Mouse (Mus musculus) adrenal gland, adult 8-10 months (tissue): ENCODE data around the gene Gm20388. TPM values are rescaled to one million over a fixed set of nuclear protein-coding genes. Genes with fewer than 3 reads are reported as not detected.
"Not testable (repeated sequence)": the region's sequence is repeated elsewhere in the genome, so short reads cannot be mapped to it uniquely, and the experiment has no call there.

Experiments
- DNase-seq: peaks from one replicate; pipeline ENCODE4 v3.0.0; 2022
- total RNA-seq, 4 experiments: library from RNA; stranded (reverse); gene quantifications; 2 replicates each; pipeline ENCODE4 v1.2.4; 2022

Gene Gm20388
- total RNA-seq, 4 experiments from 2014 or later: 1.7 to 16.9 (median 5.8) TPM

DNA sequence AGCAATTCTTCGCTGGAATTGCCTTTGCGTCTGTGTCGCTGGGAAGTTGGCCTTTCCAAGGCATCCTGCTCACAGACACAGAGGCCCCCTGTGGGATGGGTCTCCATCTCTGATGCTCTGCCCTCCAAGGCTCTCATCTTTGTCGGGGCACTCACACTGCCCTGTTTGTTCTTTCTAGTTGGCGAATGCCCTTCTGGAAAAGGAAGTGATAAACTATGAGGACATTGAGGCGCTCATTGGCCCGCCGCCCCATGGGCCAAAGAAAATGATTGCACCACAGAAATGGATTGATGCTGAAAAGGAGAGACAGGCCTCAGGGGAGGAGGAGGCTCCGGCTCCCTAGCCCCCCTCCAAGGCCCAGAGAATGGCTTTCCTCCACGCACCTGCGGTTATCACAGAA, 3186.6 kb downstream of the Gm20388 start:
- DNase-seq: no peak

DNA sequence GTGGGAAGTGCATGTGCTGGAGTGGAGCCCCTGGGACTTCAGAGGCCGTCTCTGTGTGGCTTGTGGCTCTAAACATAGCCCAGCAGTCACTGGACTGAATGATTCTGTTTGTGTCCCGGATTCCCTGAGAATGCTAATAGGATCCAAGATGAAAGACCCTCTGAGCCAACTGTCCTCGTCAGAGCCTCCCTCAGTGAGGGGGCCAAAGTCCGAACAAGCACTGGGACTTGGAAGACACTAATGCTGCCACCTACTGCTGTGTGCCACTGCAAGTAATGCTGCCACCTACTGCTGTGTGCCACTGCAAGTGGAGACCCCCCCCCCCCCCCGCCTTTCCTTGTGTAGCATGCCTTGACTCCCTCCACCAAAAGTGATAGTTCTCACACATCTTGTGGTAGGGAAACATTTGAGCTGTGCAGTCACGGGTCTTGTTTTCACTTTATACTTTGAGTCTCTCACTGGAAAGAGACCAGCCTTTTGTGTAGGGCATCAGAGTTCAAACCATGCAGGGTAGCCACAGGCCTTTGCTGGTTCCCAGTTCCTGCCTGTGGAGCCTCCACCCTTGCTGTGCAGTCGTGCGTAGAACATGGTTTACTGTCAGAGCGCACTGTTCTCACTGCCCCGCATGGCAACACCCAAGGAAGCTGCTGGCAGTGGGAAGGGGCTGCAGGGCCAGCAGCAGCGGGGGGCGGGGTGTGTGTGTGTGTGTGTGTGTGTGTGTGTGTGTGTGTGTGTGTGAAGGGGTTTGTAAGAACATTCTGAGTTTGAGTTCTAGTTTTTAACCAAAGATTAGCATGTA, 3187.3 kb downstream of the Gm20388 start:
- no peak for DNase-seq

DNA sequence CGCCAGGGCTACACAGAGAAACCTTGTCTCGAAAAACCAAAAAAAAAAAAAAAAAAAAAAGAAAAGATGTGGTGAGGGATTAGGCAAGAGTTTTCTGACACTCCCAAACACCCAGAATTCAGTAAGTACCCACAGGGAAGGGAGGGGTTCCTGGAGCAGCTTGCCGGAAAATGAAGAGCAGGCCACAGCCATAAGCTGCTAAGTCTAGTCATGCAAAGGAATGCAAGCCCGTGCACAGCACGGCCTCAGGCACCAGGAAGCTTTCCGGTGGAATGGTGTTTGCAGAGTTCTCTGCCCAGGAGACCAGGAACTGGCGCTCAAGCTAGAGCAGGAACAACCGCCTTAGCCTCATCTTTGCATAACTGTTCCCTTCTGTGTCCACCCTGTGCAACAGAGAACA, 3189.6 kb downstream of the Gm20388 start:
- no peak for DNase-seq

DNA sequence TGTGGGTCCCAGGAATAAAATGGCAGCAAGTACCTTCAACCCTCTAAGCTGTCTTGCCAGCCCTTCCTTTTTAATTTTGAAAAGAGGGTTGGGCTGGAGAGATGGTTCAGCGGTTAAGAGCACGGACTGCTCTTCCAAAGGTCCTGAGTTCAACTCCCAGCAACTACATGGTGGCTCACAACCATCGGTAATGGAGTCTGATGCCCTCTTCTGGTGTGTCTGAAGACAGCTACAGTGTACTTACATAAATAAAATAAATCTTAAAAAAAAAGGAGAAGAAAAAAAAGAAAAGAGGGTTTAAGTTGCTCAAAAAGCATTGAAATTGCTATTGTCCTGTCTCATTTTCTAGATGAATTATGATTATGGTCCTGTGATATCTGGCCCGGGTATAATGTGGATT, 3190.6 kb downstream of the Gm20388 start:
- no peak for DNase-seq

DNA sequence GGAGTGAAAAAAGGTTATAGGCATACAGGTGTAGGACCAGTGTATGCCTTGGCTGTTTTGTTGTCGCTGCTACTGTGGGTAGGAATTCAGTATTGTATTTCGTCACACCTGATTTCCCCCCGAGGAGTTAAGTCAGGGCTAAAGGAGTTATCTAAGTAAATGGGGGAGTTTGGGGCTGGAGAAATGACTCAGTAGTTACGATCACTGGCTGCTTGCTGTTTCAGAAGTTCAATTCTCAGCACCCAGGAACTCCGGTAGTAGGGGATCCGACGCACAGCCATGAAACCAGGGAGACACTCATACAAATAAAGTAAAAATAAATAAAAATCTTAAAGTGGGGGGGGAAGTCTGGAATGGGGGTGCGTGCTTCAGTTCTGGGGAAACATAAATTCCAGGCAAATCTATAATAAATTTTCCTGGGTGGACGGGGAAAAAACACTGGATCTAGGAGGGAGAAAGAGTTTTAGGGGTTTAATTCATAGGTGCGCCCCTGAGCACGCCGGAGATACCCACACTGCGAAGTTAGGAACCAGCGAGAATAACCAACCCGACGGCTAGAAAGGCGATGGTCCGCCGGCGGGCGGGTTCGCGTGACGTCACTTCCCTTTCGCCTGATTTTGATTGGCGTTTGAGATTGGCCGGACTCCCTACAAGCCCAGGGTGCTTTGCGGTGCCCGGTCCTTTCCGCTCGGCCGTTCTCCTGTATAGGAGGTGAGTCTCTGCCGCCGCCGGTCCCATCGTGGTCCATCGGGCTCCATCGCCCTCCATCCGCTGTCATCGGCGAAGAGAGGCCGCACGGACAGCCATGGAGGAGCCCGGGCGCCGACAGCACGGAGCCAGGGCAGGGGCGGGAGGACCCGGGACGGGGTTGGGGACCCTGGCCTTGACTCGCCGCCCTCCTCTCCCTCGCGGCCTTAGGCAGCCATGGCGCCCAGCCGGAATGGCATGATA, 3191.4 kb downstream of the Gm20388 start, which contains the start of gene Rpl13:
TSS of gene Rpl13 (plus strand) at position 616 of the 951 bp plus-strand sequence.
- peak; percentile 96 for DNase-seq

DNA sequence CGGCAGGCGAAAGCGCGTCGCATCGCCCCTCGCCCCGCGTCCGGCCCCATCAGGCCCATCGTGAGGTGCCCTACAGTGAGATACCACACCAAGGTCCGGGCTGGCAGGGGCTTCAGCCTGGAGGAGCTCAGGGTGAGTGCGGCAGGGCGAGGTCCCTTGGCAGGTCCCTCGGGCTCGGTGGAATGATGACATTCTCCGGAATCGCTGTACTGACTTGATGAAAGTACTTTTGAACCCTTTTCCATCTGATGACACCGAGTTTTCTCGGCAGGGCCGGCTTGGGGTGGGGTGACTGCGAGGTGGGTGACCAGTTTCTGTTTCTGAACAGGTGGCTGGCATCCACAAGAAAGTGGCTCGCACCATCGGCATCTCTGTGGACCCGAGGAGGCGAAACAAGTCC, 3192.2 kb downstream of the Gm20388 start:
- DNase-seq: not testable (repeated sequence)

DNA sequence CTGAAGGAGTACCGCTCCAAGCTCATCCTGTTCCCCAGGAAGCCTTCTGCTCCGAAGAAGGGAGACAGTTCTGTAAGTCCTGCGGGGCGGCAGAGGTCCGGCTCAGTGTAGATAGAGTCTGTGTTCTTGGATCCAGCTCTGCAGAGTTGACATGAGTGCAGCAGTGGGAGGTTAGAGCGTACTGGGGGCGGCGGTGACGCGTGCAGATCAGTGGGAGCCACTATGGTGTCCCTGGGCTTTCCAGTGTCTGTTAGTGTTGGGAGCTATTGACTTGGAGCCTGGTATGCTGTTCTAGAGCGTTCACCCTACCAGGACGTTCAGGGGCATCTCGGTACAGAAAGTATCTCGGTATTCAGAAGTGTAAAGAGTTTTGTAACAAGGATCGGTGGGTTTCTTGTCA, 3192.6 kb downstream of the Gm20388 start:
- DNase-seq: no peak

DNA sequence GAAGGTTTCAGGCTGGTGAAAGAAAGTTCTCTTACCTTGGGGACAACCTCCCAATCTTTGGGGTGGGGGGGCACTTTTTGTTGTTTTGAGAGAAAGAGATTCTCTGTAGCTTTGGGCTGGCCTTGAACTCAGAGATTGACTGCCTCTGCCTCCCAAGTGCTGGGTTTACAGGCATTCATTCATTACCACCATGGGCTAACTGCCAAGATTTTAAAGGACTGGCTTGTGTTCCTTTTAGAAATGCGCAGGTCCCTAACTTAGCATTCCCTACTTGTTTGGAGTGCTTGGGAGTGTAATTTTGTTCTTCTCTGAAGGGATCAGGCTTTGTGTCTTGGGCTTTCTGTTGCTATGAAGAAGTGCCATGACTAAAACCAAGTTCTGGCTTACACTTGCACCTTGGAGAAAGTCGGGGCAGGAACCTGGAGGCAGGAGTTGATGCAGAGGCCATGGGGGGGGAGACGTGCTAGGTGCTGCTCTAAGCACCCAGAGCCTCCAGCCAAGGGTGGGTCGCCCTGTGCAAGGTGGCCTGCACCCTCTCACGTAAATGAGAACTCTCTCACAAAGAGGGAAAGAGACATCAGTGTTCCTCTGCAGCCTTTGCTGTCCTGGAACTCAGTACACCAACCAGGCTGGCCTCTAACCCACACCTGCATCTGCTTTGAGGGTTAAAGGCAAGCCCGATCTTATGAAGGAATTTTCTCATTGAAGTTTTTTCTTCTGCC, 3193.6 kb downstream of the Gm20388 start:
- DNase-seq: no peak

DNA sequence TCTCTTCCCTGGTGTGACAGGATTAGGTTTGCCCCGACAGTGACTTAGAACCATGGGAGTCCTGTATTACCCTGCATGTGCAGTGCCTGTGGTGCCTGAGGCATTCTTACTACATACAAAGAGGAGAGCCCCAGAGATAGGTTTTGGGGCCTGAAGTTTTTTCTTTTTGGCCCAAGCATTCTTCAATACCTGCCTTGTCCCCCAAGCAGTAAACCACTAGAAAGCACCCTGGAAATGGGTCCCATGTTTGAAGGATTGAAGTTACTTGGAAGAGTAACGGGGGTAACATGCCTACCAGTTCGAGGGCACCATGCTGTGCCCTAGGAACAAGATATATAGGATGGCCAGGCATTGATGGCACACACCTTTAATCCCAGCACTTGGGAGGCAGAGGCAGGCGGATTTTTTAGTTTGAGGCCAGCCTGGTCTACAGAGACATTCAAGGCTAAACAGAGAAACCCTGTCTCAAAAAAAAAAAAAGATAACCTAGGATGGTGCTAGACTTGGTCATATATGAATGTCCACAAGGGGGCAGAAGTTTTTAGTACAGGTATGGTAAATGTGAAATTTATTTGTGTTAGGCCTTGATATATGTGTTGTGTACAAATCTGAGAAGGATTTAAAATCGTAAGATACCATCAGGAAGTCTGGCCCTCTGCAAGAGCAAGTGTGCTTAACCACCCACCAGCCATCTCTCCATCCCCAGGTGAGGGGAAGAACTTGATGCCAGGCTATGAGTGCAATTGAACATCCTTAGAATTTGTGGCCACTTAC, 3195.1 kb downstream of the Gm20388 start:
- no peak for DNase-seq

DNA sequence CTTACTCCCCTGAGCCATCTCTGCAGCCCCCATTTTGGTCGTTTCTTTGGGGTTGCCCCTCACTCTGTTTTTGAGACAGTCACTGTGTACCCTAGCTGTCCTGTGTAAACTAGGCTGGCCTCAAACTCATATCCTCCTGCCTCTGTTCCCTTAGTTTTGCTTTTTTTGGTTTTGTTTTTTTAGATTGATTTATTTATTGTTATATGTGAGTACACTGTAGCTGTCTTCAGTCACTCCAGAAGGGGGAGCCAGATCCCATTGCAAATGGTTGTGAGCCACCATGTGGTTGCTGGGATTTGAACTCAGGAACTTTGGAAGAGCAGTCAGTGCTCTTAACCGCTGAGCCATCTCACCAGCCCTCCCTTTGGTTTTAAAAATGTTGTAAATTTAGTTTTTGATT, 3195.9 kb downstream of the Gm20388 start:
- DNase-seq: no peak

DNA sequence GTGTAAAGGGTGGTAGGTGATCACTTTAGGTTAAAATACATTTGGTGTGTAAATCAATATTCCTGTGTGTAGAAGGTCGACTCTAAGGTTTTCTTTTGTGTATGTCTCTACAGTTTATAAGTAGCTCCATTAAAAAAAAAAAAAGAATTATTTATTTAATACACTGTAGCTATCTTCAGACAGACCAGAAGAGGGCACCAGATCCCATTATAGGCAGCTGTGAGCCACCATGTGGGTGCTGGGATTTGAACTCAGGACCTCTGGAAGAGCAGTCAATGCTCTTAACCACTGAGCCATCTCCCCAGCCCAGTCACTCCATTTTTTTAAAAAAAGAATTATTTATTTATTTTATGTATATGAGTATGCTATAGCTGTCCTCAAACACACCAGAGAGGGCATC, 3197.4 kb downstream of the Gm20388 start:
- DNase-seq: no peak

DNA sequence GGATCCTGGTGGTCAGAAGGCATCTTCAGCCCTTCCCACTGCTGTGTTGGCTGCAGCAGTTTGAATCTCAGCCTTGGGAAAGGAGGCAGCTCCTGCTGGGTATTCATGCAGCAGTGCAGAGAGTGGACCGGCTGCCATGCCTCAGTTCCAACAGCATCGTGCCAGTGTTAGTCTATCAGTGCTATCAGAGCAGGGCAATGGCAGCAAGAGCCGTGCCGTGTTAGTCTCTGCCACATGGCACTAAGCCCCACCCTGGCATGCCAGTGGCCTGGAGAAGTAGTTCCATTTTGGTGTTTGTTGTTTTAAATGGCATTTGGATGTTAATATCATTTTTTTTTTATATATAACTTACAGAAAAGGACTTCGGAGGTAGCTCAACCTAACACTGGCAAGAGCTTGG, 3198.3 kb downstream of the Gm20388 start:
- no peak for DNase-seq

DNA sequence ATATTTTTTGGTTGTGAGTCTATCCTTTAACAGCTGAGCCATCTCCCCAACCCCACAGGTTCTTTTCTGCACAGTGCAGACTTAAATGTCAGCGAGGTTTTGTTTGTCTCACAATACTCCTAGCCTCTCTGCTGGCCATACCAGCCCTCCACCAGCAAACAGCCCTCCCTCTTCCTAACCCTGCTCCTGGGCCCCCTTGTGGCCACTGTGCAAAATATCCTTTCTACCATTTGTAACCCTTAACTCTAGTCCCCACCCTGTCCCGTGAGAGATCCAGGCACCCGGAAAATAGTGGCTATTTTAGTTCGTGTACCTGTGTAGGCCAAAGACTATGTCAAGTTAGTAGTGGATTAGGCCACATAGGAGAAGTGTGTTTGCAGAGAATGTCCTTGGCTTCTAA, 3200.0 kb downstream of the Gm20388 start:
- DNase-seq: no peak

DNA sequence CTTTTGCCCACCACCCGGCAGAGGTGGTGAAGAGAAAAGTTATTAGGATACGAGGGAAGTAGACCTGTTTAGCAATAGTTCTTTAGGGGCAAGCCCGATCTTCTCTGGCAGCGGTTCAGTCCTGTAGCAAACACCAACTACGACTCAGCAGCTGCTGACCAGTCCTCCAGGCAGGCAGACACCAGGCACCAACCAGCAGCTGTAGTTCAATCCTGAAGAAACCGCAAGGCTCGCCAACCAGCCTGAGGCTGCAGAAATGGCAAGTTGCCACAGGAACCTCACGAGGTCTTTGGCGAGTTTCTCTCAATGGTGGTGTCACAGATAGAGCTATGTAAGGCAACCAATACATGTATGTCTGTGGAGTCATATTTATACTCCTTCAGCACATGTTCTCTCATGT, 3202.3 kb downstream of the Gm20388 start:
- no peak for DNase-seq

DNA sequence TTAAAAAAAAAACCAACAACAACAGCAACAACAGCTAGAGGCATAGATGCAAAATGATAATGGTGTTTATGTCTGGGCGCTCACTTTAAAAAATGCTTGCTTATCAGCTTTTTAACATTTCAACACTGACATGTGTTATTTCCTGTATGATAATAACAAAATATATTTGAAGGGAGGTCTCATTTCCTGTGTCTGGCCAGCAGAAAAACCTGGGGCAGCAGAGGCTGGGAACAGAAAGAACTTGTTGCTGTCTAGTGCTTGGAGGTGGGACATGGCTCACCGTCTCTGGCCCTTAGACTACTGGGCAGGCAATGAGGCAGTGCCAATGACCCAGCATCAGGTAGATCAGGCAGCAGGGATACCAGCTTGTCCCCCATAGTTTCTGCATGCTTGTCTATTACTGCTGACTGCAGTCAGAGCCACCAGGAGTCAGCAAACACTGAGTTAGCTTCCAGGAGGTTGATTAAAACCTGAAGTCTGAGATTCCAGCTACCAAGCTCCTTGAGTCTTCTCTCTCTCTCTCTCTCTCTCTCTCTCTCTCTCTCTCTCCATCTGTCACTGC, 3203.3 kb downstream of the Gm20388 start:
- no peak for DNase-seq

DNA sequence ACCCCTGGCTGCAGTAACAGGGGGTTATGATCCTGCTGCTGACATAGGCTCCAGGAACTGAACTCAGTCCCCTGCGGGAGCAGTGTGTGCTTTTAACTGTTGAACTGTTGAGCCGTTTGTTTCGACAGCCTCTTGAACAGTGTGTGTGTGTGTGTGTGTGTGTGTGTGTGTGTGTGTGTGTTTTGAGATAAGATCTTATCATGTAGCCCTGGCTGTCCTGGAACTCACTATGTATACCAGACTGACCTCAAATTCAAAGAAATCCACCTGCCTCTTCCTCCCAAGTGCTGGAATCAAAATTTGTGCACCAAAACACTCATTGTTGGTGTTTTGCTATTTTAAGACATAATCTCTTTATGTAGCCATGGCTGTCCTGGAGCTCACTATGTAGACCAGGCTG, 3204.0 kb downstream of the Gm20388 start:
- DNase-seq: no peak

DNA sequence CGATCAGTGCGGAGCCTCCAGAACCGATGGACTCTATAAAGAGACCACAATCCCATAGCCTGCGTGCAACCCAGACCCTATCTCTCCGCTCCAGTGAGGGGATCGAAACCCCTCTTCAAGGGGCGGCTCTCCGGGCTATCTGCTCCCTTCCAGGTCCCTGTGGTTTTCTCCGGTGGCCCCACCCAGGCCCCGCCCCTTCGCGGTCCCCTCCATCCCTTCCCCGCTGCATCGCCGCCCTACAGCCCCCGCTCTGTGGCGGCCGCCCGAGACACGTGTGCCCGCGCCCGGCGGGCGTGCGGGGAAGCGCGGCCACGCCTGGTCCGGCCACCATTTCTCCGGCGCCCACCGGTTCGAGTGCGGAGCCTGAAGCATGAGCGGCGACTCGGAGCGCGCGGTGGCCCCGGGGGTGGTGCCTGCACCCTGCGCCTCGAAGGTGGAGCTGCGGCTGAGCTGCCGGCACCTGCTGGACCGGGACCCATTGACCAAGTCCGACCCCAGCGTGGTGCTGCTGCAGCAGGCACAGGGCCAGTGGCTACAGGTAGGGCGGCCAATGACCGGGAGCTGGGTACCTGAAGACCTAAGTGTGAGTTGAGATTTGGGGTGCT, 3206.6 kb downstream of the Gm20388 start, which contains the start of gene Cpne7:
TSS of gene Cpne7 (plus strand) at position 248 of the 605 bp plus-strand sequence.
- DNase-seq: no peak

DNA sequence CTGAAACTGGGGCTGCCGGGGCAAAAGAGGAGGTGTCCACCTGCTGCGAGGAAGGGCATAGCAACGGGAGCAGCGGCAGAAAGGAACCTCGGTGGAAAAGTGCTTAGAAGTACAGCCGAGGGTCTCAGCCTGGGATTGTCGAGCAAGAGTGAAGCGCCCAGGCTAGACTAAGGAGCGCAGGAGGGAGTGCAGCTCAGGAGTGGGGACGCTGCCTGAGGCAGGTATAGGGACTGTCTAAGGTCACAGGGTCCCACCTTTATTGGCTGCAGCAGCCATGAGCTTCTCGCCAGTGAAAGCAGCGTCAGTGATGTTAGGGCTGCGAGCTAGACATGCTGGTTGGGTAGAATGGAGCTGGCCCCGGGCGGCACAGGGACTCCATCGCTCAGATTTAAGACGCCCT, 3207.1 kb downstream of the Gm20388 start:
- no peak for DNase-seq

DNA sequence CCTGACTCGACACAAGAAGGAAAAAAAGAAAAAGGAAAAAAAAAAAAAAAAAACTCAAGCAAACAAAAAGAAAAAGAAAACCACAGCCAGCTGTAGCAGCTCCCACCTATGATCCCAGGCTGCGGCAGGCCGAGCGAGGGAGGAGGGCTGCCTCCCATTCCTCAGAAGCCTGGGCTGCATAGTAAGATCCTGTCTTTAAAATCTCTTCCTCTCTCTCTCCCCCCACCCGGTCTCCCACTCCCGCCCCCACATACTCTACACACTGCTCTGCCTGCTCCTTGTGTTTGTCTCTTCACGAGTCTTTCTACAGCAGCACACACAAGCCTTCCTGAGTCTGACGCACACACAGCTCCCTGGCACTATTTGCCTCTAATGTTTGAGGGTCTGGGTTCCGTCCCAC, 3211.4 kb downstream of the Gm20388 start:
- DNase-seq: no peak

DNA sequence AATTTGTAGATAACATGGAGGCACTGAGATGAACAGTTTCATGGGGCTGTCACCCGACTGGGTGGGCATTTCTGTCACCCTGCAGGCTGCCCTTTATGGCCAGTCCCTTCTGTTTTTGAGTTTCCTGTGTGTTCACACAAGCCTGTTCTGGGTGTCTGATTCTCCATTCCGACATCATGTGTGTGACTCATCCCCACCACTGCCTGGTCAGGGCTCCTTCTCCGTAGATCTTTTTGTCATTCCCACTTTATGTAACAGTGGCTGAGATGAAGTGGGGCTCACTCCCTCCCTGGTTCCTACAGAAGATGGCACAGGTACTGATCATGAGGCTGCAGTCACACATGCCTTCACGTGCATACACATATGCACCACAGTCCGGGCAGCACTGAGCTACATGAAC, 3212.0 kb downstream of the Gm20388 start:
- no peak for DNase-seq

DNA sequence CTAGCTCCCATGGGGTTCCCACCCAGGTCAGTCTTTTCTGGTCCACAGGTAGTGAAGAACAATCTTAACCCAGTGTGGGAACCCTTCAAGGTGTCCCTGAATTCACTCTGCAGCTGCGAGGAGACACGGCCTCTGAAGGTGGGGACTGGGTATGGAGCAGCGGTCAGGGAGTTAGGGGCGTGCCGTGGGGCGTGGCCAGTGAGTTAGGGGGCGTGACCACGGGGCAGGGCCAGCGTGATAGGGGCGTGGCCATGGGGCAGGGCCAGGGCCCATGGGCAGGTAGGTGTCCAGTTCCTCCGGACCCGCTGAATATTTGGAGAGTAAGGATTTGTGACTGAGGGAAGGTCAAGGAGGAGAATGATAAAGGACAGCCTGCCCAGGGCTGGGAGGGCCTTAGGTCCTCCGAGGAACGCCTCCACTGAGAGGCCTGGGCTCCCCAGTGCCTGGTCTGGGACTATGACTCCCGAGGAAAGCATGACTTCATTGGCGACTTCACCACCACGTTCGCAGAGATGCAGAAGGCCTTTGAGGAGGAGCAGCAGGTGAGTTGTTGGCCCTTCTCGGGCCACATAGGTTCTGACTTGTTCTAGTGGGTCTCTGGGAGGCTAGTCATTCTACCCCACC, 3215.7 kb downstream of the Gm20388 start:
- no peak for DNase-seq
